Mouse (Mus musculus): ENCODE data around the gene Mylk2. TPM values are rescaled to one million over a fixed set of nuclear protein-coding genes. Genes with fewer than 3 reads are reported as not detected.

The Mylk2 gene
- total RNA-seq, 2 experiments from 2014 or later, result not detected

DNA sequence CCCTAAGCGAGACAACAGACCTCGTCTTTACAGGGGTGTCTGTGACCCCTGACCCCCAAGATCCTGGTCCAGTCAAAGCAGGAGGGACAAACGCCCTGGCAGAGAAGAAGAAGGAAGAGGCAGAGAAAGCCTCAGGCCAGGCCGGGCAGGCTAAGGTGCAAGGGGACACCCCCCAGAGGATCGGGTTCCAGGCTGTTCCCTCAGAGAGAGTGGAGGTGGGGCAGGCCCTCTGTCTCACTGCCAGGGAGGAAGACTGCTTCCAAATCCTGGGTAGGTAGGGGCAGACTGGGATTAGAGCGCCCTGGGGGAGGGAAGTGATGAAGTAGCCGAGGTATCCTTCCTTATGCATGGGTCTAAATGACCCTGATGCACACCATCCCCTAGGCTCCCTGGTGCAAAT, 2.3 kb downstream of the Mylk2 start:
- no peak for ATAC-seq (ENCODE audit: poor library complexity, severe bottlenecking)

DNA sequence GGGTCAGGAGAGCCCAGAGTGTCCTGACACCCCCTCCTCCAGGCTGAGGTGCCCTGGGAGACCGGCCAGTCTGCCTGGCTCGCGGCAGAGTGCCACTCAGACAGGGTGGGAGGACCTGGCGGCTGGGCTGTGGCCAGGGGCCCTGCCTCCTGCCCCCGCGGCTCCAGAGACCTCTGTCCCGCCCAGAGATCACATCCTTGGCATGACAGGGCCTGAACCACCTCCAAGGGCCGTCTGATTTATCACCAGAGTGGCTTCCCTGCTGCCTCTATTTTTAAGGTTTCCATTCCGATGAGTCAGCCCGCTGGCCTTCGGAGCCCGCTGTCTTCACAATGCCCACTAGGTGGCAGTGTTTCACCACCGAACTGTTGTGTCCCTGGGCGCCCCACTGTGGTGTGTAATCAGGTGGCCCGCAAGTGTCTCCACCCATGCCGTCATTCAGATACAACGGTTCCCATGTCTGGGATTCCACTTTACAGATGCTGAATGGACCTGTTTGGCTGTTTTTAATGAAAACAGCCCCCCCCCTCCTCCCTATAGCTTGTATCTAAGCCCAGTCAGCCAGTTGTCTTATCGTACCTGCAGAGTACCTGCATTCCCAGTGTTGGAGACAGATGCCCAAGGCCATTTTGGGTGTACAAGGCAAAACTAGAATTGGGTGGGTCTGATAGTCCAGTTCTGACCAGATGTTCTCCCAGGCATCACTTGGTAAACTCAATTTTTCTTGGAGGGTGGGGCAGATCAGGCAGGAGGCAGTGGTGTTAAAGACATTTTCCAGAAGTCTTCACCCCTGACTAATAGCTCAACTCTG, 3.4 kb downstream of the Mylk2 start:
- ATAC-seq (ENCODE audit: poor library complexity, severe bottlenecking), result peak; percentile 98

DNA sequence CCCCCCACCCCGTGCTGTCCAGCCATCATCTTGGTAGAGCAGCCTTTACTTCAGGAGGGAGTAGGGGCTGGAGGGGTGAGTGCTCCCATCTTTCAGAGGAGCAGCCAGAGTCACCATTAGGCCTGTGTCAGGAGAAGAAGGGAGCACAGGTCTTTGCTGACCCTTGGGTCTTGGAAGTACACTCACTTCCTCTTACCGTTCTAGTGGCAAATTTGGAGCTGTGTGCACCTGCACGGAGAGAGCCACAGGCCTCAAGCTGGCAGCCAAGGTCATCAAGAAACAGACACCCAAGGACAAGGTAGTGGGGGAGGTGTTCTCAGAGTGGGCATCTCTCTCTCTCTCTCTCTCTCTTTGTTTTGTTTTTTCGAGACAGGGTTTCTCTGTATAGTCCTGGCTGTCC, 4.3 kb downstream of the Mylk2 start:
- ATAC-seq (ENCODE audit: poor library complexity, severe bottlenecking), result no peak

DNA sequence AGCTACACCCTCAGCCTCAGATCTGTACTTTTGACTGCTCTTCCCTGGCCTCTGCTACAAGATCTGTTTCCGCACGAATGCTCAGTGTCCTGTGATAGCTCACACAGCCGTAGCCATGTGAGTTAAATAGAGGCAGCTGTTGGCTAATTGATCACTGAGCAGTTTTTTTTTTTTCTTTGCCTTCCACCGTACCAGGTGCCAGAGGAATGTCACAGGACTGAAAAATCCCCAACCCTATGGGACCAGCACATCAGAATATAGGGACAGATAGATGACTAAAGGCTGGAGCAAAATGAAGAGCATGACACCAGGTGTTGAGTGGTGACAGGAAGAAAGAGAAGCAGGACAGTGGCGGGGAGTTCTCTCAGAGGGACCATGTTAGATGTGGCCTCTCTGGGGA, 5.0 kb downstream of the Mylk2 start:
- ATAC-seq (ENCODE audit: poor library complexity, severe bottlenecking), result no peak

DNA sequence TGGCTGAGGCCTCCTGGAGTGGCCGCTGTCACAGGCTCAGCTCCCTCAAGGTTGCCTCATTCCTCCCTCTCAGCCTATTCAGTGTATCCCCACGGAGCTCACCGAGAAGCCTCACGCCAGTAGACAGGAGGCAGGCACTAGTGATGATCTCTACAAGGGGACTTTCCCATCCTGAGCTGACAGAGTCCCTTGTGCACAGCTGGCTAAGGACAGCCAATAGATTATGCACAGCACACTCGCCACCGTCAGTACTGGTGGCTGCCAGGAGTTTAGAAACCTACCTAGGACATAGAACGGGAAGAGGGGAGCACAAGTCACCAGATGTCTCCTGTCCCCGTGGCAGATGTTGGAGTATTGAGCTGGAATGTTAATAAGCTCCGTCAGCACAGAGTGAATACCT, 6.5 kb downstream of the Mylk2 start:
- ATAC-seq (ENCODE audit: poor library complexity, severe bottlenecking), result no peak

DNA sequence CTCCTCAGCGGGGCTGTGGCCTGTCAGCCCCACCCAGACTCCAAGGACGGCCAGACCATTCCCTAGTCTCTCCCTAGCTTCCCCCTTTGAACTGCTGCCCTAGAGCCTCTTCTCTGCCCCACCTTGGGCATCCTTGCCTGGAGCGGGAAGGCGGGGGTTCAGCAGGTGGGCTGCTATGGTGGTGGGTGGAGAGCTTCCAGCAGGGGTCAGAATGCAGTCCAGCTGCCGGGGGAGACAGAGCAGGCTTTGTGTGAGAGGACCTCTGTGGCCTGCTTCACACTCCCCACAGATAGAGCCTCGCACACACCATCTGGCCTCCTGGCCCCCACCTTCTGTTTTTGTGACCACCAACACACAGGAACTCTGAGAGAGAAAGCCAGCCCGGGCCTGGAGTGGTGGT, 11.2 kb downstream of the Mylk2 start:
- no peak for ATAC-seq (ENCODE audit: poor library complexity, severe bottlenecking)

DNA sequence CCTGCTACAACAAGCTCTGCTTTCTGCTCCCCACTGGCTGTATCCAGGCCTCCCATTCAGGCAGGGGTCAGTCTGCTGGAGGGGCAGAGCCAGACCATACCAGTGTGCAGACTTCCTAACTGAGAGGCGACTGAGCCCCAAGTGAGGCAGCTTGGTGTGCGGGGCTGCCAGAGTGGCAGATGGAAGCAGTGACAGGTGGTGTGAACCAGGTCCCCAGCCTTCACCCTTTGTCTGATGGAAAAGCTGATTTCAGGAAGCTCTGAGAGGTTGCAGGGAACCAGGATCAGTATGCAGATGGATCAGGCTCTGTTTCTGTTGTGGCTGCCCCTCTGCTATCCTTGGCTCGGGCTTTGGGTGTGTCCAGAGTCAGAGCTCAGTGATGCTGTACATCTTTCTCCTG, 12.5 kb downstream of the Mylk2 start:
- no peak for ATAC-seq (ENCODE audit: poor library complexity, severe bottlenecking)

DNA sequence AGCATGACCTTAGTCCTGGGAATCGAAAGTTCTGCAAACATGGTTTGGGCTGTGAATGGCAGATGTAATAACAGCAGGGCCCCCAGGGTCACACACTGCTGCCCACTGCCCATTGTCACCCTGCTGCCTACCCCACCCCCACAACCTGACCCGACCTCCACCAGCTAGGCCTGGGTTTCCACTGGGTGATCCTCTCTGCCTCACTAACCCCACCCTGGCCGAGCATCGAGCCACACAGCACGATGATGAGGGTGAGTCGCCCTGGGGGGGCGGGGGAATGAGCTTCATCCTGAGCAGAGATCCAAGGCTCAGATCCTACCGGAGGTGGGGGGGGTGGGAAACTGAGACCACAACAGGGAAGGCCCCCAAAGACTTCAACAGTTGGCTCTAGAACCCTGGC, 13.0 kb downstream of the Mylk2 start:
- no peak for ATAC-seq (ENCODE audit: poor library complexity, severe bottlenecking)

DNA sequence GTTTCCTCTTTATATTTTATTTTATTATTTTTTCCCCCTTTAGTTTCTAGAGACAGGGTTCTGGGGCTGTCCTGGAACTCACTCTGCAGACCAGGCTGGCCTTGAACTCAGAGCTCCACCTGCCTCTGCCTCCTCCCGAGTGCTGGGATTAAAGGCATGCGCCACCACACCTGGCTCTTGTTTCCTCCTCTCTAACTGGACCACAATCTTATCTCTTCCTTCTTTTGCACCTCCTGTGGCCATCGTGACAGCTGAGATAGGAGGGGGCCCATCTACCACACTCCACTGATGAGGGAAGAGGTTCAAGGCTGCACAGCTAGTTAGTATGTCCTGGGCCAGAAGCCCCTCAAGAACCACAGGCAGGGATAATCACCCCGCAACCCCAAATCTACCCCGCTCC, 13.4 kb downstream of the Mylk2 start:
- ATAC-seq (ENCODE audit: poor library complexity, severe bottlenecking), result no peak

DNA sequence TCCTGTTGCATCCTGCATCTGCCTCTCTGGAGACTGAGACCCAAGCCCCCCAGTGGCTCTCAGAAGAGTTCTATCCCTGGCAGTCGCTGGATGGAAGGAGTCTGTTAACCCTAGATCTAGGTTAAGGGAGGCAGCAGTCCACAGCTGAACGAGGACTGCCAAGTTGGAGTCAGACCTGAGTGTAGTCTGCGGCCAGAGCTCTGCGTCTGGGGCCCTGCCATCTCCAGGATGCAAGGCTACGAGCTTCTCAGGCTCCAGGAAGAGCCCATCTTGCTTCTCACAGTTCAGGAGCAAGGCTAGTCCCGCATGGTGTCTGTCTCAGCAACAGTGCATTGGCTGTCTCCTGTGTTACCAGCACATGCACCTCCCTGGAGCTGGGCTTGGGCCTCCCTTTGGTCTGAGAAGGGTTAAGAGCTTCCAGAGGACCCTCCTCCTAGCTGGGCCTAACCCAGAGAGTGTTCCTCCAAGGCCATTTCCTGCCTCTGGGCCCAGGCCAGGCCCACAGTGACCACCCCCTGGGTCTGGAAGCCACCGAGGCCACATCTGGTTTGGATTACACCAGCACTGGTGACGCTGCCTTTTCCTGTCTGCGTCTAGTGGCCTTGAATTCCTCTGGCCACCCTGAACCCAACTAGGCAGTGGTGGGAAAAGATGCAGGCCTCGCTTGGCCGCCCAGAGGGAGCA, 14.2 kb downstream of the Mylk2 start:
- ATAC-seq (ENCODE audit: poor library complexity, severe bottlenecking), result peak; percentile 78

DNA sequence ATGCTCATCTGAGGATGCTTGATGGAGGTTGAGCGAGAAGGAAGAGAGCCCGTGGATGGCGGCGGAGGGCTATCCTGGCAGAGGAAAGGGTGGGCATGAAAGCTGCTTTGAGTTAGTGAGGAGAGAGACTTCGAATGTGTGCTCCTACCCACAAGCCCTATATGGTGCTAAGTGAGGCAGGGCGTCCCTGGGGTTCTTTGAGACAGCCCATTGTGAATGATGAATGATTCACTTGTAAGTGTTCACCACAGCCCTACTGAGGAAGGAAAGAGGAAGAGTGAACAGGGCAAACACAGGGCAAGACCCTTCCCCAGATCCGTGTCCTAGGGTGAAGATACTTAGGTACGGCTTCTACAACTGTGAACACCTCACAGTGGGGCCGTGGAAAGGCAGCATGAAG, 15.7 kb downstream of the Mylk2 start:
- ATAC-seq (ENCODE audit: poor library complexity, severe bottlenecking), result 0 out of 2 replicates have a peak, but pooled peaks have one; percentile 13

DNA sequence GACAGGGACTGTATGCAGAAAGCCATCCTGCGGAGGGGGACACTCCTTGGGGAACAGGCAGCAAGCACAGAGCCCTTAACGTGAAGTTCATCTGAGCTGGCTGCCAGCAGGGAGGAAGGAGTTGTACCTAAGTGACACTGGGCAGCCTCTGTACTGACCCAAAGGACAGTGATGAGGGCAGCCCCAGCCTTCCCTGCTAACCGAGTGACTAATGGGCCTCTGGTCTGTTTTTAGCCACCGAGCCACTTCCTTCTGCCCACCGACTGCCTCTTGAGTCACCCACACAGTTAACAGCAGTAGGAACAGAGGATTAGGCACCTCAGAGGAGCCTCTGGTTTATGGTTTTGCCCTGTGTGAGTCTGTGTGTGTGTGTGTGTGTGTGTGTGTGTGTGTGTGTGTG, 16.2 kb downstream of the Mylk2 start:
- ATAC-seq (ENCODE audit: poor library complexity, severe bottlenecking), result peak; percentile 51

DNA sequence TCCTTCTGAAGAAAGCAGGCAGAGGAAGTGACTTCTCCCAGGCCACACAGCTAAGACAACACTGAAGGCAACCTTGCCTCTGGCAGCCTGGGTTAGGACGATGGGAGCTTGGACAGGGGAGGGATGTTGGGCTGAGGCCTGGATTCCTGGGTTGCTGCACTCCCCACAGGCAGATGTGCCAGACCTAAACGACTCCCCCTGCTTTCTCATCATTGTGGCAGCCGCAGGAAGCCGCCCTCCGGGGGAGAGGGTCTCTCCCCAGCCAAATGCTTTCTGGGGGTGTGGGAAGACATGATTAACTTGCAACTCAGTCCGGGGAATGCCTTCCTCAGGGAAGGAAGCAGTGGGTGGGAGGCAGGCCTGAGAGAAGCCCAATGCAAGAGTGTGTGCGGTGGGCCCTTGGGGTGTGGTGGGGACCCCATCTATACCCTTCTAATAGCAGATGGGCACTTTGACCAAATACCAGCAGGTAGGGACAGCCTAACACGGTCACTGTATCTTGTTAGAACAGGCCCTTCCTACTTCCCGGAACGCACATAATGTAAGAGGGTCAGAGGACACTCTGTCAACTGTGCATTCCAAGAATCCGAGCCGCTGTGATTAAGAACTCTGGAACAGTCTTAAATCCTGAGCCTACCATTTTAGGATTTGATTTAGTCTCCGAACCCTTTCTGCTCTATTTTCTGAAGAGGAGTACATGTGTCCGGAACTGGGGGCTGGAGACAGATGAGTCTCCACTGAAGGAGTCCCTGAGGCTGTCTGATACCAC, 17.3 kb downstream of the Mylk2 start:
- no peak for ATAC-seq (ENCODE audit: poor library complexity, severe bottlenecking)

DNA sequence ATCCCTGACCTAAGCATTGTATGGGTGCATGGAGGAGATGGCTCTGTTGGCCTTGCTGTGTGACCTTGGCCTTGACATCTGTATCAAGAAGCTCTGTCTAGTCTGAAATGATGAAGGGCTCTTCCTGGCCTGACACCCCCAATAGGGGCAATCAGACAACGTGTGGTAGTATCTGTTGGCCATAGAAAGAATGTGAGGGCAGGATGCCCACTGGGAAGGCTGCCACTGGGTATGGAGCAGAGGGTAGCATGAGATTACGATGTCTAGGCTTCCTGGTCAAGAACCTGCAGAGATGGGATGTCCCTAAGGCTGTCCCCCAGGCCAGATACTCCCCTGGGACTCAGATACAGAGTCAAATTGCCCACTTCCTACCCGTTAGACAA, 17.8 kb downstream of the Mylk2 start:
- no peak for ATAC-seq (ENCODE audit: poor library complexity, severe bottlenecking)

DNA sequence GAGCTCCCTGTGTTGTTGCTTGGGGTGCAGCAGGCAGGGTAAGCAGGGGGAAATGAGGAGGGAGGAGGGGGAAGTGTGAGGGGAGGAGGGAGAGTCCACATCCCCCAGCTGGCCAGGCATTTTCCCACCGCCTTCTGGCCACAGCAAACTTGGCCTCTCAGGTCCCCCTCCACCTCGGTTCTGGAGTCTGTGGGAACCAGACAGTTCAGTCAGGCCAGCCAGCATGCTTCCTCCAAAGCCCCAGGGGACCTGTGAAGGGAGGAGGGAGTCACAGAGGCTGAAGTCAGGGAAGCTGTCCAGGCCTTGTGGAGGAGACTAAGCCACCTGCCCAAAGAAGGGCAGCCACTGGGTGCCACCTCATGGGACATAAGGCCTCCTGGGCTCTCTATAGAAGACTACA, 19.1 kb downstream of the Mylk2 start:
- ATAC-seq (ENCODE audit: poor library complexity, severe bottlenecking), result no peak

DNA sequence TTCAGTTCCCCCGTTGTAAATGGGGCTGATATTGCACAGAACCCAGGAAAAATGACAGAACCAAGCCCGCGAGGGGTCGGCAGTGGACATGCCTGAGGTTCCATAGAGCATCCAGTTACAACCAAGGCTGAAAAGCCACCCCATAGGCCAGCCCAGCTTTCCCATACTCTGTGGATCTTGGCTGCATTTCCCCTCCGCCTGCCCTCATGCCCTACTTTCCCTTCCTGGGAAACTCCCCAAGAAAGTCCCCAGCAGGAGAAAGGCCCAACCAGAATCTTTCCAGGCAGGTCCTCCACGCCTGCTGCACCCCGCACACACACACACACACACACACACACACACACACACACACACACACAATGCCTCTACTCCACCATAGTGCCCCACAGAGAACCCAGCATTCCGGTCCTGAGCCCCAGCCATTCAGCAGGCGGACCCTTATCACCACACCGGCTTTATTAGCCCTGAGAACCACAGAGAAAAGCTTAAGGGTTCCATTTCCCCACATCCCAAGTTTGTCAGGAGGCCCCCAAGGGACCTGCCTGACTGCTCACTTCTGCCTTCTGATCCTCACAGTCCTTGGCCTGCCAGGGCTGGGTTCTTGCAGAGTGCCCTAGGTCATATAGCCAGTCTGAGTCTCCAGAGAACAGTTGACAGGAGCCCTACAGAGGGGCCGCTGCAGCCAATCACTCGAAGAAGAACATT, 20.5 kb downstream of the Mylk2 start:
- no peak for ATAC-seq (ENCODE audit: poor library complexity, severe bottlenecking)

DNA sequence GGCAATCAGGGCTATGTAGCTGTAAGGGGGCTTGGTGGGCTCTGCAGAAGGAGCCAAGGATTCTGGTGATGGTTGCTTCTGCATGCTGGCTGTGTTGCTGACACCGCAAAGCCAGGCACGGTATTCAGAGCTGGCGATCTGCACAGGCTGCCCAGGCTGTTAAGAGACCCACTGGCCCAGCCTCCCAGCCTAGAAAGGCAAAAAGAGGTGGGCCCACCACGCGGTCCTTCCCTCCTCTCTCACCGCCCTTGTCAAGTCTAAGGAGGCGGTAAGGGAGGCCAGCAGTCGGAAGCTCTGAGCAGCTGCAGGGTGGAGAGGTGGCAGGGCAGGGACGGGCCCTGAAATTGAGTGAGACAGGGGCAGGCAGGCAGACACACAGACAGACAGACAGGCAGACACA, 21.9 kb downstream of the Mylk2 start, which contains the start of gene Foxs1:
Gene Foxs1 (minus strand): TSS at position 161 of the 400 bp plus-strand sequence.
- no peak for ATAC-seq (ENCODE audit: poor library complexity, severe bottlenecking)

DNA sequence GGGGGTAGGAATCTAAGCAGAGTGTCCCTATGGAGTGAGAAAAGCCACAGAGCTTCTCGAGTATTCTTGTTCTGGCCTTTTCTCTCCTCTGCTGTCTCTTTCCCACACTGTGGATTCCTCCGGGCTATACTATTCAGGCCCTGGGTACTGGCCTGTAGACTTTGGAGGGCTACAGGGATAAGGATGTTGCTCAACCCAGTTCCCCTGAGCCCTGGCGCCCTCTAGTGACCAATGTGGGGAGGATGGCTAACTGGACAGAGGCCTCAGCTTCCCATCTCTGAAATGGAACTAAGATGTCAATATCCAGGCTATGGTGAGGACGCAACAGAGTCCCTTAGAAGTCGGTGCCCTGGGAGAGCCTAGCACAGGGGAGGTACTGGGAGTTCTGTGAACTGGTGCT, 22.5 kb downstream of the Mylk2 start:
- ATAC-seq (ENCODE audit: poor library complexity, severe bottlenecking), result peak; percentile 88

DNA sequence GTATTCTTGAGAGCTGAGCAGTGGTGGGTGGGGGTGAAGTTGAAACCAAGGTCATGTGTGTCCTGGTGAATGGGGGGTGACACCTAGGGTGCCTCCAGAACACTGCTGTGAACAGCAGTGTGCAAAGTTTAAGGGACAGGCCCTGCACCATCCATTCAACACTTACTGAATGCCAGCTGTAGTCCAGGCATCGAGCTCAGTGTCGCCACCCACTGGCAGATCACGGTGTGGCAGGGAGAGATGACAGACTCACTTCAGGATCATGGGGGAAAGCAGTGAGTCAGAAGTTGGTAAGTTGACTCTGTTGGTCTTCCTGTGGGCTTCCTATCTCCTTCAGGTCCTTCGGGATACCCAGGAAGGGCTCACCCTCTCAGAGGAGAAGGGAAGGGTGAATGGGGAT, 28.7 kb downstream of the Mylk2 start:
- peak; percentile 75 for ATAC-seq (ENCODE audit: poor library complexity, severe bottlenecking)

DNA sequence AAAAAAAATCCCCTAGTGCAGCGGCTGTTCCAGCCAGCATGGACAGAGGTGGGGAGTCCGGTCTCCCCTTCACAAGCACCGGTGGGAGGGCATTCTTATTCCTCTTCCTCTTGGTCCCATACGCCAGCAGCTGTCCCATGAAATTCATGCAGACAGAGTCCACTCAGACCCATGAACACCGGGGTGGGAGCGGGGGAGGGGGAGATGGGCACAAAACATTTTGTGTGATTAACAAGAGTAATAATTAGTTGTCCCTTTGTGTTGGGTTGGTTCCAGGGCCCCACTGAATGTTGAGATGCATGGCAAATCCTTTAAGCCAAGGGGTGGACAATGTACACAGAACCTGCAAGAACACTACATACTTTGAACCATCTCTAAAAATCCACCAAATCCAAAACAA, 30.0 kb downstream of the Mylk2 start:
- ATAC-seq (ENCODE audit: poor library complexity, severe bottlenecking), result no peak

DNA sequence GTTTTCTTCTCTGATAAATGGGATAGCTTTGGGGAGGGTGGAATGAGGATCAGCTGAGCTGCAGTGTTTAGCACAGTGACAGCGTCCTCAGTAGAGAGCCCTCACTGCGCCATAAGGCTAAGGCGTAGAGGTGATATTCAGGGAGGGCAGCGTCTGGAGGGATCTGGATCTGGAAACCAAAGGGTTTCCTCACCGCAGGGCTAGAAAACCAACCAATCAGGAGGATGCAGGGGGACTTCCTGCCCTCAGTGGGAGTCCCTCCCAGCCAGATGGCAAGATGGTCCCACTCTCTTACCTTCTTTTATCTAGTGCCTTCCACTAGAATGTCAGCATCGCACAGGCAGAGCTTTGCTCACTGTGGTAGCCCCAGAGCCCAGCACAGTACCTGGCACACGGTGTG, 30.6 kb downstream of the Mylk2 start:
- ATAC-seq (ENCODE audit: poor library complexity, severe bottlenecking), result no peak
